Mouse (Mus musculus): ENCODE measurements around the gene Cacna1i. TPM values are rescaled to one million over a fixed set of nuclear protein-coding genes. Genes with fewer than 3 reads are reported as not detected.

Gene Cacna1i
- polyA plus RNA-seq, 1 experiment from 2014 or later, result not detected

DNA sequence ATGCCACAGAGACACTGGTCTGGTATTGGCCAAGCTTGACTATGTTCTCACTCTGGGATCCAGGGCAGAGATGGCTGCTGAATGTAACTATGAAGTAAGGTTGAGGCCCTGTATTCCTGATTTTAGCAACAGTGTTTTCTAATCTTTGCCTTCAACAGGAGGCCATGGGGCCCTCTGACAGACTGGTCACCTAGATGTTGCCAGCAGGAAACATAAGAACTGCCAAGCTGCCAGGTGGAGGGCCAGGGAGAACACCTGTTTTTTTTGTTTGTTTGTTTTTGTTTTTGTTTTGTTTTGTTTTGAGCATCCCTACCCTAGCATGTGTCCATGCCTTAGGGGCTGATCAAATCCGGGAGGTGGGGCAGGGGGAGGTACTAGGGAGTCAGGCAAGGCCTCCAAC, 112.4 kb downstream of the Cacna1i start:
- no peak overlapping the region for H3K4me2 ChIP-seq (ENCODE audit: low read depth, low read length)
- H3K36me3 ChIP-seq (ENCODE audit: control insufficient read depth, insufficient read depth), result no peaks in the 10 kb centered on the region
- H3K9ac ChIP-seq (ENCODE audit: low read depth, low read length), result no peak overlapping the region
- WGBS (ENCODE audit: insufficient replicate concordance), result 25% methylated on average over 1 of the region's 1 CpGs
- H3K27ac ChIP-seq (ENCODE audit: low read length), result no peak overlapping the region
- no peaks in the 10 kb centered on the region for H3K4me1 ChIP-seq (ENCODE audit: control insufficient read depth, low read depth, low read length)
- H3K9me3 ChIP-seq (replicated peaks; ENCODE audit: control insufficient read depth, low read length), result no peaks in the 10 kb centered on the region
- no peak for ATAC-seq (ENCODE audit: low read depth)
- H3K27me3 ChIP-seq (ENCODE audit: control insufficient read depth, insufficient read depth, low read depth, low read length), result no peaks in the 10 kb centered on the region
- no peak overlapping the region for H3K4me3 ChIP-seq (ENCODE audit: low read depth, low read length)

DNA sequence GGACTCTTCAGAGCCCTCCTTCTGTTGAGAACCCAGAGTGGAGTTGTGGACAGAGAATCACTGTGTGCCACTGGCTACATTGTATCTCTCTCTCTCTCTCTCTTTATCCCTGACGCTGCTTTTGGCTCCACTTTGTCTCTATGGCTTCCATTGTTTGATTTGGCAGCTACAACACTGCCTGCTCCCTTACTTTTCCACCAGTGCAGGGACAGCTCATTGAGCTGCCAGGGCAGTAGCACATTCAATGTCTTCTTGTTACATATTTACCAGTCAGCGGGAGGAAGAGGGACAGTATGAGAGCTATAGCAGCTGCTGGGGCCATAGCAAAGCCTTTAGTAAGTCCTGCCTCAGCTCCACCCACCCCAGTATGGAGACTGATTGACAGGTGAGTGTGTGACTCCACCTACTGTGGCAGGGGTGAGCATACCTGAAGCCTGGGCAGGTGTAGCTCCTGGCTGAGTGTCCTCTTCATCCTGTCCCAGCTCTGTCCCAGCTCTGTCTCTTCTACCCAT, 114.4 kb downstream of the Cacna1i start:
- Histone ChIP-seq H3K27ac (ENCODE audit: low read length) (no peak overlapping the region), H3K4me3 (ENCODE audit: low read depth, low read length) (no peak overlapping the region), H3K4me2 (ENCODE audit: low read depth, low read length) (no peak overlapping the region), H3K27me3 (ENCODE audit: control insufficient read depth, insufficient read depth, low read depth, low read length) (no peaks in the 10 kb centered on the region), H3K4me1 (ENCODE audit: control insufficient read depth, low read depth, low read length) (no peaks in the 10 kb centered on the region), H3K36me3 (ENCODE audit: control insufficient read depth, insufficient read depth) (no peaks in the 10 kb centered on the region), H3K9ac (ENCODE audit: low read depth, low read length) (no peak overlapping the region), H3K9me3 (replicated peaks; ENCODE audit: control insufficient read depth, low read length) (no peaks in the 10 kb centered on the region)
- 25% methylated on average over 2 of the region's 2 CpGs for WGBS (ENCODE audit: insufficient replicate concordance)
- no peak for ATAC-seq (ENCODE audit: low read depth)

- Histone ChIP-seq H3K27me3 (ENCODE audit: control insufficient read depth, insufficient read depth, low read depth, low read length) (no peaks in the 10 kb centered on the region), H3K9me3 (replicated peaks; ENCODE audit: control insufficient read depth, low read length) (no peaks in the 10 kb centered on the region), H3K4me1 (ENCODE audit: control insufficient read depth, low read depth, low read length) (no peaks in the 10 kb centered on the region), H3K4me2 (ENCODE audit: low read depth, low read length) (no peak overlapping the region), H3K36me3 (ENCODE audit: control insufficient read depth, insufficient read depth) (no peaks in the 10 kb centered on the region), H3K27ac (ENCODE audit: low read length) (no peak overlapping the region), H3K9ac (ENCODE audit: low read depth, low read length) (no peak overlapping the region), H3K4me3 (ENCODE audit: low read depth, low read length) (no peak overlapping the region)
- WGBS (ENCODE audit: insufficient replicate concordance), result 67% methylated on average over 8 of the region's 8 CpGs
- ATAC-seq (ENCODE audit: low read depth), result no peak
Observed at GRCm38 (mm10) chr15:80401980-80402379, 114.9 kb downstream of the Cacna1i start.

DNA sequence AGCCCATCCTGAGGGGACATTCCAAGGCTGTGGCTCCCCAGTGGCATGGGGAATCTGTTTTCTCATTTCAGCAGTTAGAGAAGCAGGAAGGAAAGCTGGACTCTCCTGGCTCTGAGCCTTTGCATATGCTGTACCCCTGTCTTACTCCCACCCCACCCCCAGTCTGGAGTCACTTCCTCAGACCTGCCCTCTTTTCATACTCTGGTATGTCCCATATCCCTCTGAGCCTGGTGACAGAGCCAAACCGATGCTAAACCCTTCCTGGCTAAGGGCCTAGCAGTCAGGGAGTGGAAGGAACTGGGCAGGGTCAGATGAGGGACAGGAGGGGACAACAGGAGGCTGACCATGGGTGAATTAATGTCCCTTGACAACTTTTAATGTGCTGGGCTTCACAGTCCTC, 120.8 kb downstream of the Cacna1i start:
- H3K9ac ChIP-seq (ENCODE audit: low read depth, low read length), result no peak overlapping the region
- H3K4me3 ChIP-seq (ENCODE audit: low read depth, low read length), result no peak overlapping the region
- 12% methylated on average over 1 of the region's 1 CpGs for WGBS (ENCODE audit: insufficient replicate concordance)
- no peaks in the 10 kb centered on the region for H3K27me3 ChIP-seq (ENCODE audit: control insufficient read depth, insufficient read depth, low read depth, low read length)
- no peaks in the 10 kb centered on the region for H3K36me3 ChIP-seq (ENCODE audit: control insufficient read depth, insufficient read depth)
- no peak overlapping the region for H3K4me2 ChIP-seq (ENCODE audit: low read depth, low read length)
- peak; percentile 37; the same call in 1 of the 2 replicates for ATAC-seq (ENCODE audit: low read depth)
- no peaks in the 10 kb centered on the region for H3K9me3 ChIP-seq (replicated peaks; ENCODE audit: control insufficient read depth, low read length)
- no peak overlapping the region for H3K27ac ChIP-seq (ENCODE audit: low read length)
- H3K4me1 ChIP-seq (ENCODE audit: control insufficient read depth, low read depth, low read length), result no peaks in the 10 kb centered on the region

DNA sequence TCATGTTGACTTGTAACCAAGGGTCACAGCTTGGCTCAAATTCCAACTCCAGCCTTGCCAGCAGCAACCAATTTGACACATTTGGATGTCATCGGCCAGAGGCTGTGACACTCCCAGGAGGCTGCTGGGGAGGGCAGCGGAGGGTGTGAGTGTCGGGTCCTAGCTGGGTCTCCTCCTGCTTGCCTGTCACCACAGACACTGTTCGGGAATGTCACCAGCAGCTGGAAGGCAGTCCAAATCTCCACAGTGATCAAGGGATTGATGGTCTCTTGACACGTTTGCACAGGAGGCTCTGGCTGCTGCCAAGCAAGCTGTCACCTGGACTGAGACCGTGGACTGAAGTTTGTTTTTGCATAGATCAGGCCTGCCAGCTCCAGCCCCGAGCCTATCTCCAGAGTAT, 123.6 kb downstream of the Cacna1i start:
- ATAC-seq (ENCODE audit: low read depth), result no peak
- Histone ChIP-seq H3K4me2 (ENCODE audit: low read depth, low read length) (no peak overlapping the region), H3K36me3 (ENCODE audit: control insufficient read depth, insufficient read depth) (no peaks in the 10 kb centered on the region), H3K27ac (ENCODE audit: low read length) (no peak overlapping the region), H3K4me3 (ENCODE audit: low read depth, low read length) (no peak overlapping the region), H3K4me1 (ENCODE audit: control insufficient read depth, low read depth, low read length) (no peaks in the 10 kb centered on the region), H3K27me3 (ENCODE audit: control insufficient read depth, insufficient read depth, low read depth, low read length) (no peaks in the 10 kb centered on the region), H3K9me3 (replicated peaks; ENCODE audit: control insufficient read depth, low read length) (no peaks in the 10 kb centered on the region), H3K9ac (ENCODE audit: low read depth, low read length) (no peak overlapping the region)
- WGBS (ENCODE audit: insufficient replicate concordance), result 55% methylated on average over 7 of the region's 7 CpGs

- 60% methylated on average over 4 of the region's 4 CpGs for WGBS (ENCODE audit: insufficient replicate concordance)
- Histone ChIP-seq H3K9me3 (replicated peaks; ENCODE audit: control insufficient read depth, low read length) (no peaks in the 10 kb centered on the region), H3K9ac (ENCODE audit: low read depth, low read length) (no peak overlapping the region), H3K27me3 (ENCODE audit: control insufficient read depth, insufficient read depth, low read depth, low read length) (no peaks in the 10 kb centered on the region), H3K4me2 (ENCODE audit: low read depth, low read length) (no peak overlapping the region), H3K36me3 (ENCODE audit: control insufficient read depth, insufficient read depth) (no peaks in the 10 kb centered on the region), H3K4me3 (ENCODE audit: low read depth, low read length) (no peak overlapping the region), H3K4me1 (ENCODE audit: control insufficient read depth, low read depth, low read length) (no peaks in the 10 kb centered on the region), H3K27ac (ENCODE audit: low read length) (no peak overlapping the region)
- ATAC-seq (ENCODE audit: low read depth), result no peak
Observed at GRCm38 (mm10) chr15:80413070-80413469, 126.0 kb downstream of the Cacna1i start.

- no peak for ATAC-seq (ENCODE audit: low read depth)
- Histone ChIP-seq H3K36me3 (ENCODE audit: control insufficient read depth, insufficient read depth) (no peaks in the 10 kb centered on the region), H3K9ac (ENCODE audit: low read depth, low read length) (no peak overlapping the region), H3K4me3 (ENCODE audit: low read depth, low read length) (no peak overlapping the region), H3K4me2 (ENCODE audit: low read depth, low read length) (no peak overlapping the region), H3K27me3 (ENCODE audit: control insufficient read depth, insufficient read depth, low read depth, low read length) (no peaks in the 10 kb centered on the region), H3K27ac (ENCODE audit: low read length) (no peak overlapping the region), H3K4me1 (ENCODE audit: control insufficient read depth, low read depth, low read length) (no peaks in the 10 kb centered on the region), H3K9me3 (replicated peaks; ENCODE audit: control insufficient read depth, low read length) (no peaks in the 10 kb centered on the region)
- WGBS (ENCODE audit: insufficient replicate concordance), result 66% methylated on average over 17 of the region's 17 CpGs
Observed at GRCm38 (mm10) chr15:80413988-80414721, 127.1 kb downstream of the Cacna1i start.

DNA sequence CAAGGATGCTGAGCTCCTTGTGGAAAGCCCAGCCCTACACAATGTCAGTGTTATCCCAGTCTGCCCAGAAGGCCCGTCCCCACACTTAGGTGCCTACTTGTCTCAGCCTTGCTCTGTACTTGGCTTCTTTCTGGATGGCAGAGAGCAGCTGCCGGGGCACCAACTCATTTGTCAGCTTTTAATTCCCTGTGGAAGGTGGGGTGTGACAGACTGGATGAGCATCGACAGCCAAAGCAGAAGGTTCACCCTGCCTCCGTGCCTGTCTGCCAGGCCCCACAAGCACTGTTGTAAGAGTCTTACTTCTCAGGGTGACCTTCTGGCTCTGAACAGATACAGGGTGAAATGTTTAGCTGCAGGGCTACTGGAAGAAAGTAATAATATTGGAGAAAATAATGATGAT, 128.1 kb downstream of the Cacna1i start:
- no peak overlapping the region for H3K4me3 ChIP-seq (ENCODE audit: low read depth, low read length)
- no peak for ATAC-seq (ENCODE audit: low read depth)
- H3K4me1 ChIP-seq (ENCODE audit: control insufficient read depth, low read depth, low read length), result no peaks in the 10 kb centered on the region
- no peak overlapping the region for H3K4me2 ChIP-seq (ENCODE audit: low read depth, low read length)
- H3K9me3 ChIP-seq (replicated peaks; ENCODE audit: control insufficient read depth, low read length), result no peaks in the 10 kb centered on the region
- no peaks in the 10 kb centered on the region for H3K27me3 ChIP-seq (ENCODE audit: control insufficient read depth, insufficient read depth, low read depth, low read length)
- no peaks in the 10 kb centered on the region for H3K36me3 ChIP-seq (ENCODE audit: control insufficient read depth, insufficient read depth)
- WGBS (ENCODE audit: insufficient replicate concordance), result 54% methylated on average over 4 of the region's 4 CpGs
- no peak overlapping the region for H3K27ac ChIP-seq (ENCODE audit: low read length)
- H3K9ac ChIP-seq (ENCODE audit: low read depth, low read length), result no peak overlapping the region

DNA sequence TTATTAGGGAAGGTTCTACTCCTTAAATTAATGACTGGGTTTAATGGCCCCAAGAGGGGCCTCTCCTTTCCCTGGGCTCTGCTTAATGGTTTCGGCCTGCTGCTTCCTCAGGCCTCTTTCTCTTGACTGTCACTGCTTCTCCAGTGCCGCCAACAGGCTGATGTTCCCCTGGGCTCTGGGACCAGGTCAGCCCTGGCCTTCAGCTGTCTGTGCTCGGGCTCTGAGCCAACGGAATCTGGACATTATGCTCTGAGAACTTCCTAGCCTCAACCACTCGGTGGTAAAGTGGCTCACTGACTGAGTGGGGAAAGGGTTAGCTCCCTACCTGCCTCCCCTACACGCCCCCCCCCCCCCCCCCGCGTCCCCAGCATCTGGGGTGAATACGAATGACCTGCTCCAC, 130.0 kb downstream of the Cacna1i start:
- no peak for ATAC-seq (ENCODE audit: low read depth)
- Histone ChIP-seq H3K4me2 (ENCODE audit: low read depth, low read length) (no peak overlapping the region), H3K36me3 (ENCODE audit: control insufficient read depth, insufficient read depth) (no peaks in the 10 kb centered on the region), H3K4me1 (ENCODE audit: control insufficient read depth, low read depth, low read length) (no peaks in the 10 kb centered on the region), H3K4me3 (ENCODE audit: low read depth, low read length) (no peak overlapping the region), H3K9me3 (replicated peaks; ENCODE audit: control insufficient read depth, low read length) (no peaks in the 10 kb centered on the region), H3K27ac (ENCODE audit: low read length) (no peak overlapping the region), H3K27me3 (ENCODE audit: control insufficient read depth, insufficient read depth, low read depth, low read length) (no peaks in the 10 kb centered on the region), H3K9ac (ENCODE audit: low read depth, low read length) (no peak overlapping the region)
- 53% methylated on average over 6 of the region's 9 CpGs for WGBS (ENCODE audit: insufficient replicate concordance)
